Mouse (Mus musculus): Measurements from ENCODE around the gene Magi3. TPM values are rescaled to one million over a fixed set of nuclear protein-coding genes. Genes with fewer than 3 reads are reported as not detected.
A peak's percentile ranks its signal among the peaks of the same experiment; 100 is the strongest.

Gene Magi3
- polyA plus RNA-seq, 1 experiment: 10.3 TPM

DNA sequence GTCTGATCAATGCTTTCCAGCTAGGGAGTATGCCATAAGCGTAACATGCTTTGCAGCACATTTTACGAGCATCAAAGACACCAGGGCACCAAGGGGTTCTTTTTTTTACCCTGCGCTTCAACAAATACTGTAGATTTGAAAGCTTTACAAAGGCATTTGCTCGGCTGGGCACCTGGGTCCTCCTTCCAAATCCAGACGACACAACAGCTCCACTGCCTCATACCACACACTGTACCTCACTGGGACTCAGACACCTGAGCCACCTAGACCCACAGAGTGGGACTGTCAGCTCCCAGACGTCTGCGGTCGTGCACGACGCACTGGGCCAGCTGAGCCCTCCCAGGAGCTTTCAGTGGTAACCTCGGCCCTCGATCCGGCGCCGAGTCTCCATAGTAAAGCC, 1.2 kb downstream of the Magi3 start:
- H3K27me3 ChIP-seq (ENCODE audit: control insufficient read depth, insufficient read depth, low read length): no peaks in the 10 kb centered on the region
- H3K36me3 ChIP-seq (ENCODE audit: control insufficient read depth, insufficient read depth, low read length): no peaks in the 10 kb centered on the region
- 2% methylated on average over 15 of the region's 15 CpGs for WGBS
- TF ChIP-seq CTCF (IDR thresholded peaks at IDR 0.05; ENCODE audit: extremely low read depth, insufficient read length, insufficient replicate concordance, low read depth, low read length) (no peak), POLR2A (IDR thresholded peaks at IDR 0.05; ENCODE audit: low read depth, low read length) (no peak)
- peak overlapping the region; percentile 99 for H3K4me3 ChIP-seq (ENCODE audit: low read depth, low read length)
- H3K4me1 ChIP-seq (ENCODE audit: control insufficient read depth, insufficient read depth, insufficient read length, low read length): peaks cover 3% of the 10 kb centered on the region; the same call in 1 of the 2 replicates
- peak overlapping the region; percentile 38 for H3K27ac ChIP-seq (ENCODE audit: insufficient read depth, low read depth, low read length)

DNA sequence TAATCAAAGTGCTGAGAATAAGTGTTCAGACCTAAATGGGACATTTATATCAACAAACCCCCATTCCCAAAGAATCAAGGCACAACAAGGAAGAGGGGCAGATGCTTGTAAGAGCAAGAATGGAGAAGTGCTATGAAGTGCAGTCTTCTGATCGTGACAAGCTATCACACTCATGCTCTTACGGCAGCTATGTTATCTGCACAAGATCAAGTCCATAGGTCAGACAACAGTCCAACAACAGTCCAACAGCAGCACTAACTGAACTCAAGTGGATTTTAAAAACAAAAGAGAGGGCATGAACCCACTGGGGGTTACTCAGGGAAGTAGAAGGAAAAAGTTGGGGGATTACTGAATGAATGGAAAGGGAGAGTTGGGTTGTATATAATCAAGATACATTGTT, 30.4 kb downstream of the Magi3 start:
- 30% methylated on average over 2 of the region's 2 CpGs for WGBS
- TF ChIP-seq CTCF (IDR thresholded peaks at IDR 0.05; ENCODE audit: extremely low read depth, insufficient read length, insufficient replicate concordance, low read depth, low read length) (no peak), POLR2A (IDR thresholded peaks at IDR 0.05; ENCODE audit: low read depth, low read length) (no peak)
- peaks cover 1% of the 10 kb centered on the region; the same call in 1 of the 2 replicates for H3K4me1 ChIP-seq (ENCODE audit: control insufficient read depth, insufficient read depth, insufficient read length, low read length)
- H3K27me3 ChIP-seq (ENCODE audit: control insufficient read depth, insufficient read depth, low read length): no peaks in the 10 kb centered on the region
- 0 out of 2 replicates have a peak, but pooled peaks cover 1% of the 10 kb centered on the region for H3K36me3 ChIP-seq (ENCODE audit: control insufficient read depth, insufficient read depth, low read length)
- peak overlapping the region; percentile 26 for H3K27ac ChIP-seq (ENCODE audit: insufficient read depth, low read depth, low read length)
- H3K4me3 ChIP-seq (ENCODE audit: low read depth, low read length): no peak overlapping the region

DNA sequence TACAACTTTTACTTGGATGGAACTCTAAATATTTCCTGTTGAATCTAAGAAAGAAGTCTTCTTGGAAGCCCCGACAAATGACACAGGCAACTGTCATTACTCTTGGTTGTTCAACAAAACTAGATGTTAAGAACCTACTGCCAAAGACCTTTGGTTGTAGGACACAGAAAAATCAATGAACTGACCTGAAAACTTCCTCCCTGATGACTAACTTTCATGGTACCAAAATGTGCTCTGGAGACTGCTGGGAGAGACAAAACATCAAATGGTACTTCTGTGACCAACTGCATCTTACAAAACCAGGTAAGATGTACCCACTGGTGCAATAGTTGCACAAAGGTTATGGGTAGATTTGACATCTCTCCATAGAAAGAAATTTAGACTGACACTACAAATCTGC, 30.9 kb downstream of the Magi3 start:
- TF ChIP-seq POLR2A (IDR thresholded peaks at IDR 0.05; ENCODE audit: low read depth, low read length) (no peak), CTCF (IDR thresholded peaks at IDR 0.05; ENCODE audit: extremely low read depth, insufficient read length, insufficient replicate concordance, low read depth, low read length) (no peak)
- H3K27ac ChIP-seq (ENCODE audit: insufficient read depth, low read depth, low read length): peak overlapping the region; percentile 26
- H3K4me3 ChIP-seq (ENCODE audit: low read depth, low read length): no peak overlapping the region
- H3K27me3 ChIP-seq (ENCODE audit: control insufficient read depth, insufficient read depth, low read length): no peaks in the 10 kb centered on the region
- peaks cover 1% of the 10 kb centered on the region; the same call in 1 of the 2 replicates for H3K4me1 ChIP-seq (ENCODE audit: control insufficient read depth, insufficient read depth, insufficient read length, low read length)
- 0 out of 2 replicates have a peak, but pooled peaks cover 1% of the 10 kb centered on the region for H3K36me3 ChIP-seq (ENCODE audit: control insufficient read depth, insufficient read depth, low read length)
- WGBS: 89% methylated on average over 1 of the region's 1 CpGs

DNA sequence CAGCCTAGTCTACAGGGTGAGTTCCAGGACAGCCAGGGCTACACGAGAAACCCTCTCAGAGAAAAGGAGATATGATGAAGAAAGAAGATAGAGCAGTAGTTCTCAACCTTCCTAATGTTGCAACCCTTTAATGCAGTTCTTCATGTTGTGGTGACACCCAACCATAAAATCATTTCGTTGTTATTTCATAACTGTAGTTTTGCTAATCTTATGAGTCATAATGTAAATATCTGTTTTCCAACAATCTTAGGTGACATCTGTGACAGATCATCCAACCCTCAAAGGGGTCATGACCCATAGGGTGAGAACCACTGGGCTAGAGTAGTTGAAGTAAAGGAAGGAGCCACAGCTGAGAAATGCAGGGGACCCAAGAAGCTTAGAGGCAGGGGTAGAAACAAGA, 35.9 kb downstream of the Magi3 start:
- no peak overlapping the region for H3K4me3 ChIP-seq (ENCODE audit: low read depth, low read length)
- TF ChIP-seq POLR2A (IDR thresholded peaks at IDR 0.05; ENCODE audit: low read depth, low read length): no peak
- H3K27ac ChIP-seq (ENCODE audit: insufficient read depth, low read depth, low read length): no peak overlapping the region
- 0 out of 2 replicates have a peak, but pooled peaks cover 1% of the 10 kb centered on the region for H3K36me3 ChIP-seq (ENCODE audit: control insufficient read depth, insufficient read depth, low read length)
- H3K27me3 ChIP-seq (ENCODE audit: control insufficient read depth, insufficient read depth, low read length): no peaks in the 10 kb centered on the region
- 25% methylated on average over 2 of the region's 2 CpGs for WGBS
- H3K4me1 ChIP-seq (ENCODE audit: control insufficient read depth, insufficient read depth, insufficient read length, low read length): peaks cover 3% of the 10 kb centered on the region; the same call in 1 of the 2 replicates

DNA sequence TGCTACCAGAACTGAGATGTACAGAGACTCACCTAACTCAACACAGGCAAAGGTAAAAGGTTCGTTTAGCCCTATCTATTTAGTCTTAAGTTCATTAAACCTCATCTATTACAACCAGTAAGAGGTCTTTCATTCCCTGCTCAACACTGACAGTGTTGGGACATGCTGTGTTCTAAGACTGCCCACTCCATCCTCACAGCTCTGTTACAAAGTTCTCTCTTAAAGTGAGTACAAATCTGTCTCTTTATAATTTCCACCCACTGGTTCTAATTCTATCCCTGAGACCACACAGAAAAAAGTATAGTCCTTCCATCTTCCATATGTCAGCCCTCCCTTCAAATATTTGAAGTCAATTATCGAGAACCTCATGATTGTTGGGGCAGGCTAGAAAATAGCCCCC, 36.5 kb downstream of the Magi3 start:
- TF ChIP-seq CTCF (IDR thresholded peaks at IDR 0.05; ENCODE audit: extremely low read depth, insufficient read length, insufficient replicate concordance, low read depth, low read length) (no peak), POLR2A (IDR thresholded peaks at IDR 0.05; ENCODE audit: low read depth, low read length) (no peak)
- peaks cover 3% of the 10 kb centered on the region; the same call in 1 of the 2 replicates for H3K4me1 ChIP-seq (ENCODE audit: control insufficient read depth, insufficient read depth, insufficient read length, low read length)
- peaks cover 4% of the 10 kb centered on the region for H3K36me3 ChIP-seq (ENCODE audit: control insufficient read depth, insufficient read depth, low read length)
- 67% methylated on average over 2 of the region's 2 CpGs for WGBS
- no peak overlapping the region for H3K4me3 ChIP-seq (ENCODE audit: low read depth, low read length)
- no peak overlapping the region for H3K27ac ChIP-seq (ENCODE audit: insufficient read depth, low read depth, low read length)
- no peaks in the 10 kb centered on the region for H3K27me3 ChIP-seq (ENCODE audit: control insufficient read depth, insufficient read depth, low read length)

DNA sequence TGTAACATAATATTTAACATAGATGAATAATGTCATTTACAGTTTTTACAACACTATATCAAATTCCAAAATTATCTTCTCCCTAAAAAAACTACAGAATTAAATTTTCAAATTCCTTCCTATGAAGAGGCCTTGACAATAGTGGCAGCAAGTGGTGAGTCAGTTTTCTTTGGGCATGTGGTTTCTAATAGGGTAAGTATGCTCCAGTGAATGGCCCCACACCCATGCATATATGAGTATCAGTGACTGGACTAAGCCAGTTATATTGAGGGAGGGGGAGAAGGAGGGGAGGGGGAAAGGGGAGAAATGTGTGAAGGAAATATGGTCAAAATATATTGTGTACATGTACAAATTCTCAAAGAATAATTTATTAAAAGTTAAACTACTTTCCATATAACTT, 37.5 kb downstream of the Magi3 start:
- H3K36me3 ChIP-seq (ENCODE audit: control insufficient read depth, insufficient read depth, low read length): peaks cover 6% of the 10 kb centered on the region
- peaks cover 2% of the 10 kb centered on the region; the same call in 1 of the 2 replicates for H3K4me1 ChIP-seq (ENCODE audit: control insufficient read depth, insufficient read depth, insufficient read length, low read length)
- H3K27me3 ChIP-seq (ENCODE audit: control insufficient read depth, insufficient read depth, low read length): no peaks in the 10 kb centered on the region
- no peak overlapping the region for H3K4me3 ChIP-seq (ENCODE audit: low read depth, low read length)
- H3K27ac ChIP-seq (ENCODE audit: insufficient read depth, low read depth, low read length): no peak overlapping the region
- TF ChIP-seq POLR2A (IDR thresholded peaks at IDR 0.05; ENCODE audit: low read depth, low read length) (no peak), CTCF (IDR thresholded peaks at IDR 0.05; ENCODE audit: extremely low read depth, insufficient read length, insufficient replicate concordance, low read depth, low read length) (no peak)

DNA sequence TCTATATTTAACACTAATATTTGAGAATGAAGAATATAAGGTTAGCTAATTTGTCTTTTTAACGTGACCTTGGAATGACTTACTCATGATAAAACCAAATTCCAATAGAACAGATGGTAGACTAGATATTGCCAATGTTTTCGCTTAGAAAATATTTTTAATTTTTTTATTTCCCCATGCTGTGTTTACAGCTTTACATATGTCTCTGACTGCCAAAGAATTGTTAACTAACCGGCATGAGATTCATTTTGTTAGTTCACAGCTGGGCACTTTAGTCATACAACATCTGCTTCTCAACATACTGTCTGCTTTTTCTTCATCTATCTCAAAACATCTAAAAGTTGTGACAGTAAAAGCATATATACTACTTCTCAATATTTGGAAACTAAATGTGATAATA, 58.8 kb downstream of the Magi3 start:
- WGBS: 86% methylated on average over 3 of the region's 3 CpGs
- H3K27ac ChIP-seq (ENCODE audit: insufficient read depth, low read depth, low read length): no peak overlapping the region
- no peaks in the 10 kb centered on the region for H3K27me3 ChIP-seq (ENCODE audit: control insufficient read depth, insufficient read depth, low read length)
- no peak for TF ChIP-seq CTCF (IDR thresholded peaks at IDR 0.05; ENCODE audit: extremely low read depth, insufficient read length, insufficient replicate concordance, low read depth, low read length)
- no peak for TF ChIP-seq POLR2A (IDR thresholded peaks at IDR 0.05; ENCODE audit: low read depth, low read length)
- no peak overlapping the region for H3K4me3 ChIP-seq (ENCODE audit: low read depth, low read length)
- no peaks in the 10 kb centered on the region for H3K4me1 ChIP-seq (ENCODE audit: control insufficient read depth, insufficient read depth, insufficient read length, low read length)
- no peaks in the 10 kb centered on the region for H3K36me3 ChIP-seq (ENCODE audit: control insufficient read depth, insufficient read depth, low read length)

DNA sequence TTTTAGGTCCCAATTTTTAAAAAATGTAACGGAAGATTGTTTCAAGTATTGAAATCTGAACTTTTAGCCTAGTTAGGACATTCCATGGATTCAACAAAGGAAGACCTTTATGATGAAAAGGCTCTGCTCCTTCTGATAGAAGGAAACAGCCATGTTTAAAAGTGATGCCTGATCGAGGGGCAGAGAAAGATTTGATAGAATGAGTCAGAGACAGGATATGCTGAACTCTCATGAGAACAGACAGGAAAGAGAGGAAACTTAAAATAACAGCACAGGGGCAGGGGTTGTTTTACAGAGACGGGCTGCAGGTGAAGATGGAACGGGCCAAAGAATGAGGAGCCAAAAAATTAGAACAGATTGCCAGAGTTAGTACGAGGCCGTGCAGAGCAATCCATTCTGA, 59.6 kb downstream of the Magi3 start:
- Histone ChIP-seq H3K4me3 (ENCODE audit: low read depth, low read length) (no peak overlapping the region), H3K36me3 (ENCODE audit: control insufficient read depth, insufficient read depth, low read length) (no peaks in the 10 kb centered on the region), H3K27me3 (ENCODE audit: control insufficient read depth, insufficient read depth, low read length) (no peaks in the 10 kb centered on the region), H3K4me1 (ENCODE audit: control insufficient read depth, insufficient read depth, insufficient read length, low read length) (no peaks in the 10 kb centered on the region), H3K27ac (ENCODE audit: insufficient read depth, low read depth, low read length) (no peak overlapping the region)
- TF ChIP-seq CTCF (IDR thresholded peaks at IDR 0.05; ENCODE audit: extremely low read depth, insufficient read length, insufficient replicate concordance, low read depth, low read length) (no peak), POLR2A (IDR thresholded peaks at IDR 0.05; ENCODE audit: low read depth, low read length) (no peak)
- 82% methylated on average over 6 of the region's 6 CpGs for WGBS

Measured in small intestine, adult 2 months (tissue).